In genomic region chr2:145640255-145640984, GRCm38 (mm10) we compare ENCODE assay signal across 23 mouse cellular contexts. TPM values are rescaled to one million over a fixed set of nuclear protein-coding genes. Genes with fewer than 3 reads are reported as not detected.
DNase-seq lines count a peak whose midpoint lies in the region; ATAC-seq and TF ChIP-seq lines count a peak whose summit lies in the region.
"Had no signal": no experiment of that assay in that cellular context is flagged by ENCODE, and none has a peak within 500 bp of the region (broad histone marks: within the 10 kb centered on the region; RNA-seq: fewer than 3 reads in every experiment).

No protein-coding gene starts in this region.

- no peaks in the 10 kb centered on the region for H3K4me1 ChIP-seq in heart, embryonic 11.5 days (ENCODE audit: control insufficient read depth, insufficient read depth, low read length)
- peaks cover 14% of the 10 kb centered on the region for H3K4me1 ChIP-seq in kidney, embryonic 15.5 days
- peaks cover 8% of the 10 kb centered on the region; the same call in 1 of the 2 replicates for H3K4me1 ChIP-seq in kidney, postnatal 0 days (replicated peaks; ENCODE audit: insufficient read depth, low read length)
- H3K4me1 ChIP-seq: embryonic facial prominence, embryonic 13.5 days; embryonic facial prominence, embryonic 15.5 days; forebrain, embryonic 10.5 days; forebrain, embryonic 12.5 days had no signal

- no peaks in the 10 kb centered on the region for H3K27me3 ChIP-seq in heart, embryonic 11.5 days (ENCODE audit: control insufficient read depth, insufficient read depth, low read length)
- H3K27me3 ChIP-seq in kidney, embryonic 15.5 days = no peaks in the 10 kb centered on the region
- no peaks in the 10 kb centered on the region for H3K27me3 ChIP-seq in kidney, postnatal 0 days (ENCODE audit: insufficient read depth, low read length)
- H3K27me3 ChIP-seq: embryonic facial prominence, embryonic 13.5 days; embryonic facial prominence, embryonic 15.5 days; forebrain, embryonic 12.5 days had no signal

- H3K4me2 ChIP-seq in heart, embryonic 11.5 days = no peak overlapping the region
- no peak overlapping the region for H3K4me2 ChIP-seq in kidney, embryonic 15.5 days
- no peak overlapping the region for H3K4me2 ChIP-seq in kidney, postnatal 0 days (ENCODE audit: low read length)
- H3K4me2 ChIP-seq: embryonic facial prominence, embryonic 13.5 days; embryonic facial prominence, embryonic 15.5 days; forebrain, embryonic 12.5 days had no signal

- H3K27ac ChIP-seq in heart, embryonic 11.5 days (ENCODE audit: low read depth, low read length) = no peak overlapping the region
- H3K27ac ChIP-seq in kidney, embryonic 15.5 days = peak overlapping the region; percentile 34; the same call in 1 of the 2 replicates
- H3K27ac ChIP-seq in kidney, postnatal 0 days = no peak overlapping the region
- H3K27ac ChIP-seq: embryonic facial prominence, embryonic 13.5 days; embryonic facial prominence, embryonic 15.5 days; forebrain, embryonic 10.5 days; forebrain, embryonic 12.5 days had no signal

- H3K4me3 ChIP-seq in heart, embryonic 11.5 days (ENCODE audit: low read depth, low read length) = no peak overlapping the region
- no peak overlapping the region for H3K4me3 ChIP-seq in kidney, embryonic 15.5 days (replicated peaks)
- no peak overlapping the region for H3K4me3 ChIP-seq in kidney, postnatal 0 days (replicated peaks; ENCODE audit: low read depth, low read length)
- H3K4me3 ChIP-seq: embryonic facial prominence, embryonic 13.5 days; embryonic facial prominence, embryonic 15.5 days; erythroblast, embryonic 14.5 days; forebrain, embryonic 10.5 days; forebrain, embryonic 12.5 days had no signal

- H3K36me3 ChIP-seq in heart, embryonic 11.5 days (ENCODE audit: control insufficient read depth, insufficient read depth, low read length) = no peaks in the 10 kb centered on the region
- no peaks in the 10 kb centered on the region for H3K36me3 ChIP-seq in kidney, embryonic 15.5 days
- H3K36me3 ChIP-seq in kidney, postnatal 0 days (ENCODE audit: insufficient read depth, low read length) = no peaks in the 10 kb centered on the region
- H3K36me3 ChIP-seq: embryonic facial prominence, embryonic 13.5 days; embryonic facial prominence, embryonic 15.5 days; forebrain, embryonic 10.5 days; forebrain, embryonic 12.5 days had no signal

- TF ChIP-seq CTCF in kidney, postnatal 0 days (IDR thresholded peaks at IDR 0.05; ENCODE audit: low read depth) = no peak

- H3K9ac ChIP-seq in heart, embryonic 11.5 days (ENCODE audit: low read depth, low read length) = no peak overlapping the region
- no peak overlapping the region for H3K9ac ChIP-seq in kidney, embryonic 15.5 days
- no peak overlapping the region for H3K9ac ChIP-seq in kidney, postnatal 0 days (ENCODE audit: low read depth, low read length)
- H3K9ac ChIP-seq: embryonic facial prominence, embryonic 13.5 days; embryonic facial prominence, embryonic 15.5 days; forebrain, embryonic 12.5 days had no signal

- peak; percentile 82 for DNase-seq in heart, adult 11 months
- no peak for DNase-seq in kidney, postnatal 4 days
- peak; percentile 68 for DNase-seq in kidney, postnatal 0 days (ENCODE audit: low spot score)
- DNase-seq in kidney, postnatal 36 days = no peak
- DNase-seq in 3134 (ENCODE audit: extremely low read depth, insufficient read length, low spot score) = peak; percentile 8
- DNase-seq: adrenal gland, adult 2 months; adrenal gland, postnatal 10 days; adrenal gland, postnatal 25 days; cerebellum, adult 11 months; cerebellum, adult 18-20 months; cerebellum, adult 8-10 months; cerebellum, adult 9-11 months; cerebellum, postnatal 14 days; cerebellum, postnatal 36 days; embryo, embryonic 11 days had no signal

- H3K9me3 ChIP-seq in heart, embryonic 11.5 days (replicated peaks; ENCODE audit: control insufficient read depth, low read length) = no peaks in the 10 kb centered on the region
- H3K9me3 ChIP-seq in kidney, embryonic 15.5 days (replicated peaks) = no peaks in the 10 kb centered on the region
- no peaks in the 10 kb centered on the region for H3K9me3 ChIP-seq in kidney, postnatal 0 days (replicated peaks; ENCODE audit: low read length)
- H3K9me3 ChIP-seq: embryonic facial prominence, embryonic 13.5 days; embryonic facial prominence, embryonic 15.5 days; forebrain, embryonic 10.5 days; forebrain, embryonic 12.5 days had no signal

- ATAC-seq in heart, embryonic 11.5 days (replicated peaks; ENCODE audit: insufficient number of reproducible peaks, low FRiP score, low TSS enrichment) = no peak
- ATAC-seq in kidney, embryonic 15.5 days (replicated peaks; ENCODE audit: low FRiP score) = peak; percentile 74
- no peak; the same call in 1 of the 2 replicates for ATAC-seq in kidney, postnatal 0 days (replicated peaks; ENCODE audit: low FRiP score, low read depth)
- ATAC-seq: forebrain, embryonic 14.5 days had no signal

- 77% methylated on average over 21 of the region's 21 CpGs for WGBS in heart, embryonic 11.5 days (ENCODE audit: insufficient replicate concordance)
- WGBS in kidney, embryonic 15.5 days = 37% methylated on average over 21 of the region's 21 CpGs
- WGBS in kidney, postnatal 0 days = 31% methylated on average over 21 of the region's 21 CpGs

RNA-seq across cellular contexts. Expression of gene Rin2, which starts 34.6 kb away (rescaled TPM):
- polyA plus RNA-seq in heart, embryonic 11.5 days (2014; fragmentation: Nextera tagmentation; extraction: Ambion mirVana) = 16.3 and 21.1 TPM in 2 replicates
- polyA plus RNA-seq in kidney, embryonic 15.5 days (2015; fragmentation: Nextera tagmentation; extraction: Ambion mirVana) = 32.1 and 33.0 TPM in 2 replicates
- polyA plus RNA-seq in kidney, postnatal 0 days (2015; fragmentation: Nextera tagmentation; extraction: Ambion mirVana) = 23.8 and 24.0 TPM in 2 replicates

Comparison
In these comparisons a context has a peak if more than half of its experiments do, and no peak if none do; other contexts are left out.
1. DNase-seq: peak in heart, adult 11 months (single experiment), kidney, postnatal 0 days (single experiment) and 3134 (single experiment); none in kidney, postnatal 4 days (0 of 2) and kidney, postnatal 36 days (0 of 2).